Mouse (Mus musculus) heart, postnatal 0 days (tissue): Measurements from ENCODE around the gene Nkx1-2.

Source experiments
- CTCF ChIP-seq: IDR thresholded peaks from 2 replicates; pipeline ENCODE4 v1.5.1; 2016; ENCODE audit warnings: antibody characterized with exemption, control low read depth, low read depth
- EP300 ChIP-seq: IDR thresholded peaks from 2 replicates; pipeline ENCODE4 v1.6.1; 2016; ENCODE audit warnings: antibody characterized with exemption, low read depth

DNA sequence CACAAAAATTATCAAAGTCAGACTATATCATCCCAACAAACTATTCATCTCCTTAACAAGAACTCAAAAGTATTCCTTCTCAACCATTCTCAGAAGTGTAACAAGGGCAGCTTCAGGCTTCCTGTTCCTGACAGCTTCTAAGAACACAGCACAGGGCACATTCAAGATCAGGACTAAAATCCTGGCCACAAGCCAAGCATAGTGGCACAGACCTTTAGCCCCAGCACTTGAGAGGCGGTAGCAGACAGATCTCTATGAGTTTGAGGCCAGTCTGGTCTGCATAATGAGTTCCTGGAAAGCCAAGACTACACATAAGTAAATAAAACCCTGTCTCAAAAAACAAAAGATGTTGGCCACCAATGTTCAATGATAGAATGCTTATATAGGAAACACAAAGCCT is 33.6 kb downstream of the Nkx1-2 start:
- TF ChIP-seq CTCF (no peak), EP300 (no peak)
